Mouse (Mus musculus): ENCODE data around the gene D930048N14Rik. TPM values are rescaled to one million over a fixed set of nuclear protein-coding genes. Genes with fewer than 3 reads are reported as not detected.

The D930048N14Rik gene
- polyA plus RNA-seq, 1 experiment from 2014 or later = 1.00 TPM

DNA sequence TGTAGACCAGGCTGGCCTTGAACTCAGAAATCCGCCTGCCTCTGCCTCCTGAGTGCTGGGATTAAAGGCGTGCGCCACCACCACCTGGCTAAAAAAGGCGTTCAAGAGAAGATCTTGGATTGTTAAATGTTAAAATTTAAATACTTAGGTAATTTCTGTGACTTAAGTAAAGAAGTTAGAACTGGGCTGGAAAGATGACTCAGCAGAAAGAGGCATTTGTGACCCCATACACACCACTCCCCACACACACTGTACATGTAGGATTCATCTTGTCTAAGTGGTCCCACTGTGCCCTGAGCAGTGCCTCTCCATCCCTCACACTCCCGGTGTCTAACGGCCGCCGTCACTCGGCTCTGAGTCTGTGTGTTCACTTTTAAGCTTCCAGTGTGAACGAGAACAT is 55.7 kb downstream of the D930048N14Rik start:
- H3K27me3 ChIP-seq = no peaks in the 10 kb centered on the region
- peaks cover 62% of the 10 kb centered on the region for H3K36me3 ChIP-seq
- H3K27ac ChIP-seq = no peak overlapping the region
- WGBS = 94% methylated on average over 10 of the region's 10 CpGs
- no peak for ATAC-seq (replicated peaks; ENCODE audit: insufficient number of reproducible peaks, insufficient read depth, low FRiP score, low read depth)
- H3K9me3 ChIP-seq (replicated peaks) = no peaks in the 10 kb centered on the region
- no peak overlapping the region for H3K4me2 ChIP-seq
- no peak overlapping the region for H3K9ac ChIP-seq
- H3K4me1 ChIP-seq (replicated peaks) = no peaks in the 10 kb centered on the region
- H3K4me3 ChIP-seq = no peak overlapping the region

GRCm38 (mm10) chr11:51707080-51707479 is 56.3 kb downstream of the D930048N14Rik start:
- no peak overlapping the region for H3K4me2 ChIP-seq
- no peak overlapping the region for H3K9ac ChIP-seq
- H3K27ac ChIP-seq = no peak overlapping the region
- no peak for ATAC-seq (replicated peaks; ENCODE audit: insufficient number of reproducible peaks, insufficient read depth, low FRiP score, low read depth)
- no peaks in the 10 kb centered on the region for H3K27me3 ChIP-seq
- H3K4me3 ChIP-seq = no peak overlapping the region
- H3K4me1 ChIP-seq (replicated peaks) = no peaks in the 10 kb centered on the region
- H3K36me3 ChIP-seq = peaks cover 61% of the 10 kb centered on the region
- 63% methylated on average over 13 of the region's 13 CpGs for WGBS
- no peaks in the 10 kb centered on the region for H3K9me3 ChIP-seq (replicated peaks)

Other genes with a start within 250 kb of the D930048N14Rik start
- gene Phykpl, start 66.2 kb upstream of the D930048N14Rik start, polyA plus RNA-seq (2015; fragmentation: Nextera tagmentation; extraction: Ambion mirVana) = 12.4 and 14.5 TPM in 2 replicates
- 239 and 289 TPM in 2 replicates for gene Hnrnpab, start 44.1 kb upstream of the D930048N14Rik start, polyA plus RNA-seq (2015; fragmentation: Nextera tagmentation; extraction: Ambion mirVana)
- gene Nhp2, start 31.2 kb upstream of the D930048N14Rik start, polyA plus RNA-seq (2015; fragmentation: Nextera tagmentation; extraction: Ambion mirVana) = 64.8 and 79.8 TPM in 2 replicates
- gene Rmnd5b, start 15.1 kb upstream of the D930048N14Rik start, polyA plus RNA-seq (2015; fragmentation: Nextera tagmentation; extraction: Ambion mirVana) = 25.6 and 36.8 TPM in 2 replicates
- gene N4bp3, start 112 bp upstream of the D930048N14Rik start, polyA plus RNA-seq (2015; fragmentation: Nextera tagmentation; extraction: Ambion mirVana) = 16.6 and 18.8 TPM in 2 replicates
- 55.5 and 72.2 TPM in 2 replicates for gene 0610009B22Rik, start 37.9 kb downstream of the D930048N14Rik start, polyA plus RNA-seq (2015; fragmentation: Nextera tagmentation; extraction: Ambion mirVana)
- 8.8 and 10.6 TPM in 2 replicates for gene Sec24a, start 112.7 kb downstream of the D930048N14Rik start, polyA plus RNA-seq (2015; fragmentation: Nextera tagmentation; extraction: Ambion mirVana)
- 115 and 137 TPM in 2 replicates for gene Sar1b, start 112.7 kb downstream of the D930048N14Rik start, polyA plus RNA-seq (2015; fragmentation: Nextera tagmentation; extraction: Ambion mirVana)
- gene Jade2, start 206.7 kb downstream of the D930048N14Rik start, polyA plus RNA-seq (2015; fragmentation: Nextera tagmentation; extraction: Ambion mirVana) = 0.82 and 1.5 TPM in 2 replicates

Measured in heart, embryonic 15.5 days (tissue).